Mouse (Mus musculus): ENCODE measurements at regions not wholly inside any gene's neighbourhood (a gene's known extent, or its start where the extent isn't known, plus 50 kb on each side); places are given as distances from the start of the nearest gene placed in this dataset.
"Not testable (repeated sequence)": the region's sequence is repeated elsewhere in the genome, so short reads cannot be mapped to it uniquely, and the experiment has no call there.

DNA sequence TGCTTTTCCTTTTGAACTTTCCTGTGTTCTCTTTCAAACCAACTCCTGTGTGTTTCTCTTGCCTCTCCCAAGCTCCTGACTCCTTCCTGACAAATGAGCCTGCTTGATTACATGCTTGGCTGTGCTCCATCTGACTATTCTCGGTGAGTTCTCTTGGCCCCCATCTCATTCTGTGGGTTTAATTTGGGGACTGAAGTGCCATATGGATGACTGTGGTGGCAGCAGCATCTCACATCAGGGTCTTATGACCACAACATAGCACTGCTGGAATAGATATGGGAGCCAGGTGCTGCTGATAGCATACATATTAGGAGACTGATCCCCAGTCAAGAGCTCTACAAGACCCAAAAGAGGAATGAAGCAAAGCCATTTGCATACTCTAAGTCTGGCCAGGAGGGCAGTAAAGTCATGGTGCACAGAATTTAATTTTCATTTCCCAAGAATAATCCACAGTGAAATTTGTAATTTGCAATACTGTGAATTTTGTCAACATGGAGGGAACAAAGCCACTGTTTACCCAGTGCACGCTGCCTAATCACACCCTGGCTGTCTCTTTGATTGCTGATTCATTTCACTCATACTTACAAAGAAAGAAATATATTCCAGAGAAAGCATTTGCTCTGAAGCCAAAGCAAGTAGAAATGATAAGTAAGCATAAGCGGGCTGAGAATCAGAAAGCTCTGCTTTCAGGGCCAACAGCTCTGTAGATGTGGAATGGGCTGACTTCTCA, 1478.4 kb upstream of the Gm7489 start:
- in situ Hi-C loops (cut with MboI; ENCODE audit: low pct_unique_long_range_greater_than_20kb in 1 of 2, low sequenced_read_pairs in 2 of 2, unreplicated experiment in 1 of 2), result no loop called here

- in situ Hi-C loops (cut with MboI; ENCODE audit: low pct_unique_long_range_greater_than_20kb in 1 of 2, low sequenced_read_pairs in 2 of 2, unreplicated experiment in 1 of 2), result no loop called here
Observed at GRCm38 (mm10) chr15:52412869-52413771, 1471.6 kb upstream of the Gm7489 start.

DNA sequence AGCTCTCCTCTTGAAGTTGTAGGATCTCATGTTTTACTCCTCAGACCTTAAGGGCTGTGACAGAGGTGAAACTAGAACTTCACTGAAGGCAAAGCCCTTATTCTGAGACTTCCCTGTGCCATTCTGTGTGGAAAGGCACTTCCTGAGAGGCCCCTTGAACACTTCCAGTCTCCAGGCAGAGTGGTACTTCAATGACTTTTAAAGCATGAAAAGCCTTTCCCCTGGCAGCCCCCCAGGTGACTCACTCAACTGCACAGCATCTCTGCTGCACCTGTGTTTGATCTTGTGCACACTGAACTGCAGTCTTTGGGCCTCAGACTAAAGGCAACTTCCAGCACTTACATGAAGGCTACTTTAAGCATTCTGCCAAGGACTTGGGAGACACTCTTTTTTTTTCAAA, 1458.7 kb upstream of the Gm7489 start:
- in situ Hi-C loops (cut with MboI; ENCODE audit: low pct_unique_long_range_greater_than_20kb in 1 of 2, low sequenced_read_pairs in 2 of 2, unreplicated experiment in 1 of 2), result no loop called here

GRCm38 (mm10) chr15:52430491-52431158, 1454.1 kb upstream of the Gm7489 start:
- in situ Hi-C loops (cut with MboI; ENCODE audit: low pct_unique_long_range_greater_than_20kb in 1 of 2, low sequenced_read_pairs in 2 of 2, unreplicated experiment in 1 of 2), result no loop called here

GRCm38 (mm10) chr15:52433639-52434038, 1451.1 kb upstream of the Gm7489 start:
- in situ Hi-C loops (cut with MboI; ENCODE audit: low pct_unique_long_range_greater_than_20kb in 1 of 2, low sequenced_read_pairs in 2 of 2, unreplicated experiment in 1 of 2), result no loop called here

DNA sequence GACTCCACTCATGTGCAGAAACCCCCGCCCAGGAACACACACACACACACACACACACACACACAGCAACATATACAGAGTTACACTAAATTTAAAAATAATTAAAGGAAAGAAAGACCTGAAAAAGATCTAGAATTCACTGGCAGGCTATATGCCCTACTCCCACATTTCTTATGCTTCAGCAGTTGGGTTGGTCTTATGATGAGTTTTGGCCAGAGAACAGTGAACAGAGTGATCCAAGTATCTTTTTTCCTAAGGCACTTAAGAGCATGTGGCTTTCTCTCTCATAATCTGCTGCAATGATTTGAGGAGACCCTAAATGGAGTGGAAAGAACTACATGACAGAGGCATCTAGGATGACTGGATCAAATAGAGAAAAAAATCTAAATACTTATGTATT, 1446.3 kb upstream of the Gm7489 start:
- in situ Hi-C loops (cut with MboI; ENCODE audit: low pct_unique_long_range_greater_than_20kb in 1 of 2, low sequenced_read_pairs in 2 of 2, unreplicated experiment in 1 of 2), result no loop called here

- in situ Hi-C loops (cut with MboI; ENCODE audit: low pct_unique_long_range_greater_than_20kb in 1 of 2, low sequenced_read_pairs in 2 of 2, unreplicated experiment in 1 of 2), result loop anchor here (10.0 to 25.0 kb wide), 4 partner anchors 294 to 721 kb away; no protein-coding TSS in a partner anchor
Observed at GRCm38 (mm10) chr15:52458782-52459181, 1425.9 kb upstream of the Gm7489 start.

GRCm38 (mm10) chr15:52459315-52459714, 1425.4 kb upstream of the Gm7489 start:
- in situ Hi-C loops (cut with MboI; ENCODE audit: low pct_unique_long_range_greater_than_20kb in 1 of 2, low sequenced_read_pairs in 2 of 2, unreplicated experiment in 1 of 2), result loop anchor here (10.0 to 25.0 kb wide), 4 partner anchors 295 to 722 kb away; no protein-coding TSS in a partner anchor

- in situ Hi-C loops (cut with MboI; ENCODE audit: low pct_unique_long_range_greater_than_20kb in 1 of 2, low sequenced_read_pairs in 2 of 2, unreplicated experiment in 1 of 2), result loop anchor here (25.0 kb wide), 2 partner anchors 552 to 727 kb away; no protein-coding TSS in a partner anchor
Observed at GRCm38 (mm10) chr15:52464226-52465138, 1420.2 kb upstream of the Gm7489 start.

GRCm38 (mm10) chr15:52478124-52478523, 1406.6 kb upstream of the Gm7489 start:
- in situ Hi-C loops (cut with MboI; ENCODE audit: low pct_unique_long_range_greater_than_20kb in 1 of 2, low sequenced_read_pairs in 2 of 2, unreplicated experiment in 1 of 2), result not testable (repeated sequence)

DNA sequence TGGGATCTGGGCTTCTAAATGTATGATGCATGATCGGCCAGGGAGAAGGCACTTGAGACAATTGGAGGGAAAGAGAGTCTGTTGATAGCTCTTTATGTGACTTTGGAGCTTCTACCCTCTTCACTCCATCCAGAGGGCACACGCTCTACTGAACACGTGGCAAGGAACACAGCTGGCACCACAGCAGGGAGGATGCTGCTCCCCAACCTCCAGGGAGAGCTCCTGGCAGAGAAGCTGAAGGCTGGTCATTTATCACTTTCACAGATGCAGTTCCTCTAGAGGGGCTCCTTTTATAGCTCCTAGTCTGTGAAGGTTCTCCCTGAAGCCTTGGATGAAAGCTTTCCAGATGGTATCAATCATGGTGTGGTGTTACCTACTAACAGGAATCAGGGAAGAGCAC, 1403.9 kb upstream of the Gm7489 start:
- in situ Hi-C loops (cut with MboI; ENCODE audit: low pct_unique_long_range_greater_than_20kb in 1 of 2, low sequenced_read_pairs in 2 of 2, unreplicated experiment in 1 of 2), result no loop called here

GRCm38 (mm10) chr15:52483598-52484165, 1401.0 kb upstream of the Gm7489 start:
- in situ Hi-C loops (cut with MboI; ENCODE audit: low pct_unique_long_range_greater_than_20kb in 1 of 2, low sequenced_read_pairs in 2 of 2, unreplicated experiment in 1 of 2), result no loop called here

DNA sequence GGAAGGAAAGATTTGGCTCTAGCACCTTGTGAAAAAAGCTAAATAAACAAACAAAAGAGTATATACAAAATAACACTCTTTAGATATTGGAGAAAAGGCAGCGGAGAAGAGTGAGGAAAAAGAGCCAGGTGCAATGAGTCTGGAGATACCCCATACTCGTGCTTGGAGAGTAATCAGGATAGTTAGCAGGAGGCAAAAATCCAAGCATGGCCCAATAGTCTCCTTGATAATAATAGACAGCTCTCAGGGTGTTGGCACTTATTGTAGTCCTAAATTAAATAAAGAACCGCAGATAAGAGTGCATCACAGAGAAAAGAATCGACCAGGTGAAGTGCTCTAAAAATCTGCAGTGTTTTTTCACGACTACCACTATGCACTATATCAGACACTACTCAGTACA, 1400.4 kb upstream of the Gm7489 start:
- in situ Hi-C loops (cut with MboI; ENCODE audit: low pct_unique_long_range_greater_than_20kb in 1 of 2, low sequenced_read_pairs in 2 of 2, unreplicated experiment in 1 of 2), result no loop called here

- in situ Hi-C loops (cut with MboI; ENCODE audit: low pct_unique_long_range_greater_than_20kb in 1 of 2, low sequenced_read_pairs in 2 of 2, unreplicated experiment in 1 of 2), result no loop called here
Observed at GRCm38 (mm10) chr15:52505278-52505831, 1379.4 kb upstream of the Gm7489 start.

DNA sequence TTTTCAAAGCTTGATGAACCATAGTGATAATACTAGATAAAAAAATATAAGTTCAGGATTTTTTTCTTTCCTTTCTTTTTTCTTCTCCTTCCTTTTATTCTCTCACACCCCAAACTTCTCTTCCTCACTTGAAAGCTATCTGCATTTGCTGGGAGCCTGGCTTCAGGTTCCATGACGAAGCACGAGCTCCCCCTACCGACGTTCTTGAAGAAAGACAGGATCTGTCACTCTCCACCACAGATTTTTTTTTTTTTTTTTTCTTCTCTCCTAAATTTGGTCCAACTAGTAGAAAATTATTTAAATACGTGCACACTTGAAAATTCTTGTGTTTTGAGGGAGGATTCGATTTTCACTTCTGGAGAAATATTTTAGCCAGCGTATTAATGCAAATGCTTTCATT, 1377.8 kb upstream of the Gm7489 start:
- in situ Hi-C loops (cut with MboI; ENCODE audit: low pct_unique_long_range_greater_than_20kb in 1 of 2, low sequenced_read_pairs in 2 of 2, unreplicated experiment in 1 of 2), result no loop called here

DNA sequence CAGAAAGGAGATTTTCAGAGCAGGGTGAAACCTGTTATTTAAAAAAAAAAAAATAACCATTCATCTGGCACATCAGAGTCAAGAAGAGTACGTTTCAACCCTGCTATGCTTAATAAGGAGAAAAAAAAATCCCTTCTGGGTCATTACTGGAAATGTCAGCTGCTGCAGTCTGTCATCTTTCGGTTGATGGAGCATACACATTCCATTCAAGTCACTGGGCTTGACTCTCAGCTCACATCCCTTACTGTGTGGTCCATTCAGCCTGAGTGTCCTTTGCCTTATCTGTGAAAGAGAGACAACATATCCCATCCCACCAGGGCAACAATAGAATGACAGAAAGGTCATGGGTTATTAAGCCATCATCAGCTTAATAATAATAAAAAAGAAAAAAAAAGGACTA, 1376.1 kb upstream of the Gm7489 start:
- in situ Hi-C loops (cut with MboI; ENCODE audit: low pct_unique_long_range_greater_than_20kb in 1 of 2, low sequenced_read_pairs in 2 of 2, unreplicated experiment in 1 of 2), result no loop called here

GRCm38 (mm10) chr15:52510137-52510536, 1374.6 kb upstream of the Gm7489 start:
- in situ Hi-C loops (cut with MboI; ENCODE audit: low pct_unique_long_range_greater_than_20kb in 1 of 2, low sequenced_read_pairs in 2 of 2, unreplicated experiment in 1 of 2), result no loop called here

Measured in mouse embryonic stem cell (cell line).